Mouse (Mus musculus) hindbrain, embryonic 16.5 days (tissue): ENCODE results near the gene Idua. TPM values are rescaled to one million over a fixed set of nuclear protein-coding genes. Genes with fewer than 3 reads are reported as not detected.

ENCODE experiments used
- ATAC-seq: fragments of 200-750 bp; cut with Nextera tagmentation; 2 replicates; pipeline ENCODE4 v1.8.0; 2017; ENCODE audit warnings: moderate TSS enrichment, moderate library complexity
- H3K27ac ChIP-seq: fragments of 300-500 bp; sonication (generic); 2 replicates; pipeline ENCODE4 v1.5.1; 2014; ENCODE audit warnings: low read depth, mild to moderate bottlenecking, control low read depth, low read length, moderate library complexity
- H3K27me3 ChIP-seq: fragments of 300-500 bp; sonication (generic); replicated peaks from 2 replicates; pipeline ENCODE4 v1.6.1; 2014; ENCODE audit warnings: low read length; ENCODE audit not compliant: control insufficient read depth, insufficient read depth
- H3K36me3 ChIP-seq: fragments of 300-500 bp; sonication (generic); 2 replicates; pipeline ENCODE4 v1.6.1; 2014; ENCODE audit warnings: mild to moderate bottlenecking, low read length, moderate library complexity, mixed read lengths; ENCODE audit not compliant: control insufficient read depth, insufficient read depth
- H3K4me1 ChIP-seq: fragments of 300-500 bp; sonication (generic); 2 replicates; pipeline ENCODE4 v1.6.1; 2014; ENCODE audit warnings: low read depth, low read length; ENCODE audit not compliant: control insufficient read depth, insufficient read depth
- H3K4me2 ChIP-seq: fragments of 300-500 bp; sonication (generic); 2 replicates; pipeline ENCODE4 v1.6.1; 2014; ENCODE audit warnings: mild to moderate bottlenecking, low read length, control low read depth, moderate library complexity
- H3K4me3 ChIP-seq: fragments of 300-500 bp; sonication (generic); 2 replicates; pipeline ENCODE4 v1.5.1; 2014; ENCODE audit warnings: mild to moderate bottlenecking, low read length, control low read depth, moderate library complexity
- H3K9ac ChIP-seq: fragments of 300-500 bp; sonication (generic); 2 replicates; pipeline ENCODE4 v1.6.1; 2014; ENCODE audit warnings: low read depth, mild to moderate bottlenecking, control low read depth, low read length, moderate library complexity
- H3K9me3 ChIP-seq: fragments of 300-500 bp; sonication (generic); 2 replicates; pipeline ENCODE4 v1.6.1; 2014; ENCODE audit warnings: mild to moderate bottlenecking, low read length, moderate library complexity; ENCODE audit not compliant: control insufficient read depth
- WGBS: fragments of 180-500 bp; shearing (Covaris S2); extraction: QIAGEN DNeasy Blood & Tissue Kit; methylation state at CpG from one replicate; pipeline ENCODE4 v1.1.7; 2014; 5-methylcytosine and 5-hydroxymethylcytosine counted together
- polyA plus RNA-seq: library from polyadenylated mRNA; unstranded; fragments of >200 nt; fragmentation: Nextera tagmentation; extraction: Ambion mirVana; gene quantifications from 2 replicates; pipeline ENCODE4 v1.2.1, GENCODE M21; 2015

The Idua gene
- polyA plus RNA-seq, 1 experiment from 2014 or later = 13.7 TPM

GRCm38 (mm10) chr5:108724006-108724405, 63.9 kb downstream of the Idua start:
- Histone ChIP-seq H3K4me3 (no peak overlapping the region), H3K36me3 (no peaks in the 10 kb centered on the region), H3K9ac (no peak overlapping the region), H3K27ac (no peak overlapping the region), H3K4me2 (no peak overlapping the region), H3K9me3 (no peaks in the 10 kb centered on the region), H3K27me3 (no peaks in the 10 kb centered on the region), H3K4me1 (no peaks in the 10 kb centered on the region)
- WGBS = 68% methylated on average over 2 of the region's 2 CpGs
- no peak for ATAC-seq

GRCm38 (mm10) chr5:108726557-108727248, 66.6 kb downstream of the Idua start:
- no peaks in the 10 kb centered on the region for H3K27me3 ChIP-seq
- 22% methylated on average over 5 of the region's 5 CpGs for WGBS
- H3K36me3 ChIP-seq = no peaks in the 10 kb centered on the region
- no peaks in the 10 kb centered on the region for H3K9me3 ChIP-seq
- no peak overlapping the region for H3K9ac ChIP-seq
- H3K4me3 ChIP-seq = no peak overlapping the region
- H3K4me2 ChIP-seq = no peak overlapping the region
- peak; percentile 95 for ATAC-seq
- no peaks in the 10 kb centered on the region for H3K4me1 ChIP-seq
- H3K27ac ChIP-seq = no peak overlapping the region

GRCm38 (mm10) chr5:108727425-108727824, 67.3 kb downstream of the Idua start:
- Histone ChIP-seq H3K4me2 (no peak overlapping the region), H3K27ac (no peak overlapping the region), H3K9ac (no peak overlapping the region), H3K9me3 (no peaks in the 10 kb centered on the region), H3K36me3 (no peaks in the 10 kb centered on the region), H3K4me1 (no peaks in the 10 kb centered on the region), H3K4me3 (no peak overlapping the region), H3K27me3 (no peaks in the 10 kb centered on the region)
- ATAC-seq = no peak
- WGBS = 94% methylated on average over 1 of the region's 1 CpGs

Other genes starting within 250 kb of the Idua start
- 329 and 384 TPM in 2 replicates for gene Atp5k, start 225.9 kb upstream of the Idua start, polyA plus RNA-seq
- gene Mfsd7a, start 211.4 kb upstream of the Idua start, polyA plus RNA-seq = 0.20 and 0.29 TPM in 2 replicates
- 20.2 and 22.8 TPM in 2 replicates for gene Pcgf3, start 199.1 kb upstream of the Idua start, polyA plus RNA-seq
- gene Cplx1, start 110.3 kb upstream of the Idua start, polyA plus RNA-seq = 238 and 264 TPM in 2 replicates
- 47.5 and 56.5 TPM in 2 replicates for gene Gak, start 30.6 kb upstream of the Idua start, polyA plus RNA-seq
- 28.6 and 30.9 TPM in 2 replicates for gene Tmem175, start 30.6 kb upstream of the Idua start, polyA plus RNA-seq
- gene Dgkq, start 9.3 kb downstream of the Idua start, polyA plus RNA-seq = 26.6 and 33.4 TPM in 2 replicates
- gene Slc26a1, start 15.2 kb downstream of the Idua start, polyA plus RNA-seq = 3.6 and 3.9 TPM in 2 replicates
- 4.7 and 4.8 TPM in 2 replicates for gene Fgfrl1, start 32.1 kb downstream of the Idua start, polyA plus RNA-seq
- 0.25 TPM in 1 of 2 replicates, not detected in the other for gene Rnf212, start 114.7 kb downstream of the Idua start, polyA plus RNA-seq
- gene Tmed11, start 135.0 kb downstream of the Idua start, polyA plus RNA-seq = not detected in 2 replicates
- not detected in 2 replicates for gene Vmn2r8, start 148.5 kb downstream of the Idua start, polyA plus RNA-seq
- not detected in 2 replicates for gene Vmn2r9, start 192.3 kb downstream of the Idua start, polyA plus RNA-seq